Mouse (Mus musculus) CH12.LX (cell line): ENCODE results near the gene Pbx2.
A peak's percentile ranks its signal among the peaks of the same experiment; 100 is the strongest.

Source experiments
- CHD2 ChIP-seq: IDR thresholded peaks from 2 replicates; pipeline ENCODE4 v1.6.1; 2011; ENCODE audit warnings: low read length, improper control_type of control experiment
- CTCF ChIP-seq, 2 experiments: IDR thresholded peaks in 1 of 2; conservative IDR thresholded peaks in 1 of 2; 2 replicates each; pipeline ENCODE4 v1.5.1; 2011 to 2012; ENCODE audit warnings: low read depth in 2 of 2, low read length in 2 of 2, improper control_type of control experiment in 1 of 2, inconsistent platforms in 1 of 2, mild to moderate bottlenecking in 1 of 2, moderate library complexity in 1 of 2
- E2F4 ChIP-seq: IDR thresholded peaks from 2 replicates; pipeline ENCODE4 v1.6.1; 2011; ENCODE audit warnings: low read depth, low read length, improper control_type of control experiment; ENCODE audit not compliant: insufficient replicate concordance
- MAFK ChIP-seq: IDR thresholded peaks from 2 replicates; pipeline ENCODE4 v1.6.1; 2011; ENCODE audit warnings: low read length, improper control_type of control experiment; ENCODE audit not compliant: insufficient replicate concordance
- MAX ChIP-seq: IDR thresholded peaks from 2 replicates; pipeline ENCODE4 v1.6.1; 2011; ENCODE audit warnings: low read length, improper control_type of control experiment
- MAZ ChIP-seq: IDR thresholded peaks from 2 replicates; pipeline ENCODE4 v1.6.1; 2012; ENCODE audit warnings: low read depth, mild to moderate bottlenecking, inconsistent platforms, low read length, improper control_type of control experiment, moderate library complexity
- NELFE ChIP-seq: IDR thresholded peaks from 2 replicates; pipeline ENCODE4 v1.6.1; 2011; ENCODE audit warnings: low read depth, low read length, improper control_type of control experiment
- NRF1 ChIP-seq: IDR thresholded peaks from 2 replicates; pipeline ENCODE4 v1.6.1; 2014; ENCODE audit warnings: low read depth, mild to moderate bottlenecking, inconsistent platforms, low read length, improper control_type of control experiment, moderate library complexity
- POLR2A ChIP-seq: IDR thresholded peaks from 2 replicates; pipeline ENCODE4 v1.6.1; 2011; ENCODE audit warnings: low read depth, mild to moderate bottlenecking, improper control_type of control experiment, low read length
- RCOR1 ChIP-seq: conservative IDR thresholded peaks from 2 replicates; pipeline ENCODE4 v1.6.1; 2012; ENCODE audit warnings: low read depth, mild to moderate bottlenecking, inconsistent platforms, low read length, improper control_type of control experiment
- ZC3H11A ChIP-seq: IDR thresholded peaks from 2 replicates; pipeline ENCODE4 v1.6.1; 2012; ENCODE audit warnings: low read depth, mild to moderate bottlenecking, inconsistent platforms, low read length, improper control_type of control experiment

DNA sequence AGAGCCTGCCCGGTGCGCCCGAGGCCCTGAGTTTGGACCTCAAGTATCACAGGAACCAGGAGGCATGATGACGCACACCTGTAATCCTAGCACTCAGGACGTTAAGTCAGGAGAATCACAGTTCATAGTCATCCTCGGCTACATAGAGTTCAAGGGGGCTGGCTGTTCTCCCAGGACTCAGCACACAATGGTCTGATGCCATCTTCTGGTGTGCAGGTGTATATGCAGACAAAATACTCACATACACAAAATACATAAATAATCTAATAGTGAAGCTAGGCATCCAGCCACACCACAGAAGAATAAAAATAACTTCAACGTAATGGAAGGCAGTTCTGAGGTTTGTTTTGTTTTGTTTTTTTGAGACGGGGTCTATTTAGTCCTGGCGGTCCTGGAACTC, 32.1 kb downstream of the Pbx2 start:
- TF ChIP-seq MAFK (no peak), CTCF (conservative IDR thresholded peaks at IDR 0.05 in 1 of 2, IDR thresholded peaks at IDR 0.05 in 1 of 2; ENCODE audit: low read depth in 2 of 2, low read length in 2 of 2) (peak in 1 of 2 experiments; percentile 67; a peak in 3 of 4 replicates), RCOR1 (no peak), E2F4 (no peak), NRF1 (no peak), POLR2A (no peak), MAX (no peak), NELFE (no peak), ZC3H11A (no peak), CHD2 (no peak), MAZ (no peak)
